ENCODE assay signal across 9 mouse cellular contexts in the genomic region with DNA sequence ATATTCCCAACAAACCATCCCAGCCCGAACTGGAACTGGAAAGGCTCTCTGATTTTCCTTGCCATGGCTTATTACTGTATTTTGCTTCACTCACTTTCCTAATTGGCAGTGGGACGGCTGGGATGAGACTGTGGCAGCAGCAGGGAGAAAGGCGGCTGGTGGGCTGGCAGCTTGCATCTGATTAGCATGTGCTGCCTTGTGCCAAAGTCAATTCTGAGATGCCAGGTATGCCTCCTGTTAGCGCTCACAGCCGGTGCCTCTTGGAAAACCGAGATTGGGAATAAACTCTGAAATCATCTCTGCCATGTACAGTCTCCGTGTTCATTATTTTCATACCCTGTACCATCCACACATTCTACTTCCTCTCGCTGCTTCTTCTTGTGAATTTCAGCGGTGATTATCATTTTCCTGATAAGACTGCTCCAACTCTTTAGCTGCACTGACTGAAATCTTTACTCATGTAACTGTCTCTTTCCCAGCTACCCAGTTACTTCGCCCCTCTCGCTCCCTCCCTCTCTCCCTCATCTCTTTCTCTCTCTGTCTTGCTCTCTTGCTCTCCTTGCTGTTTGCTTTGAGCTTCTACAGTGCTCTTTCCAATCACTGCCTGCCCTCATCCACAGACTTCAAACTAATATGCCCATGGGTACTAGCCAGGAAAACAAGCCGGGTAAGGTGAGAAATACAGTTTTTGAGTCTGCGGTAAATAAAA.
A peak's percentile ranks its signal among the peaks of the same experiment; 100 is the strongest.
DNase-seq lines count a peak whose midpoint lies in the region; TF ChIP-seq lines count a peak whose summit lies in the region.
"Had no signal": no experiment of that assay in that cellular context is flagged by ENCODE, and none has a peak within 500 bp of the region (broad histone marks: within the 10 kb centered on the region; RNA-seq: fewer than 3 reads in every experiment).

No protein-coding gene starts in this region.

- intact Hi-C loops in left cerebral cortex, postnatal 36 days (cut with DNase I), result no loop called here

- TF ChIP-seq POLR2A in brain, embryonic 14.5 days (IDR thresholded peaks at IDR 0.05; ENCODE audit: borderline replicate concordance, extremely low read depth, insufficient read depth, insufficient read length, poor library complexity, severe bottlenecking), result no peak

- peak; percentile 94 for DNase-seq in brain, embryonic 14.5 days (ENCODE audit: low read depth)
- peak; percentile 2 for DNase-seq in cerebellum, adult 8-10 months
- DNase-seq in layer of hippocampus, adult 18-20 months (ENCODE audit: low spot score in 2 of 2), result peak; percentile 86 to 93
- DNase-seq in left cerebral cortex, postnatal 36 days (ENCODE audit: low spot score in 2 of 2), result peak; percentile 66 to 73
- DNase-seq in MN1 (ENCODE audit: low spot score) (no peak), liver (no peak)
- no peak for DNase-seq in testis, postnatal 10 days (ENCODE audit: low spot score)
- DNase-seq: heart, adult 2 months; kidney, adult 8-10 months had no signal

- TF ChIP-seq CTCF in brain, embryonic 14.5 days (IDR thresholded peaks at IDR 0.05; ENCODE audit: borderline replicate concordance, extremely low read depth, insufficient read depth, insufficient read length), result no peak

Comparison
In these comparisons a context has a peak if more than half of its experiments do, and no peak if none do; other contexts are left out.
1. DNase-seq: peak in brain, embryonic 14.5 days (single experiment), cerebellum, adult 8-10 months (single experiment), layer of hippocampus, adult 18-20 months (2 of 2) and left cerebral cortex, postnatal 36 days (2 of 2); none in MN1 (single experiment), testis, postnatal 10 days (single experiment) and liver (single experiment).